Mouse (Mus musculus): ENCODE results near the gene Hipk3. TPM values are rescaled to one million over a fixed set of nuclear protein-coding genes. Genes with fewer than 3 reads are reported as not detected.
A peak's percentile ranks its signal among the peaks of the same experiment; 100 is the strongest.

Gene Hipk3
- polyA plus RNA-seq, 1 experiment from 2014 or later, result 6.1 TPM

DNA sequence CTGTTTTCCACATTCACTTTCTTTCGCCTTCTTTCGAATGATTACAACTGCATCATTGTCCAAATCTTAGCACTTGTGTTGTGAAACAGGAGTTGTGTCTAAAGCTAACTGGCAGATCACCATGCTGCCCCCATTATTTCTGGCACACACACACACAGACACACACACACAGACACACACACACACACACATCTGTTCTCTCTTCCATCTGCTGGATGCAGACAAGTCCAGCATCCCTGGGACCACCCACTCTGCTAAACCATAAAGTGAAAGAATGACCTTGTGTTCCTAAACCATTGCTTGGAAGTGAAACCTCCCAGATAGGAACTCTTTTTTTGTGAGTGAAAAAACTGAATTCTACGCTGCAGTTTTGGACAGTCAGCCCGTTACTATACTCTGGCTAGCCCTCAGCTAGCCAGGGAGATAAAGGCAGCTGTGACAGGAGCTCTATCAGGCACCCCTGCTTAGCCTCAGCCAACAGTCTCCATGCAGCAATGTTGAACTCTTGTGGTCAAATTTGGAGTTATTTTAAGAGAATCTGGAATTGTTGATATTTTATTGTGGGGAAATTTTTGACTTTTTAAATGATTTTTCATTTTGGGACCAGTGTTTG lies 101.4 kb downstream of the Hipk3 start:
- H3K4me2 ChIP-seq (ENCODE audit: low read length), result no peak overlapping the region
- H3K9ac ChIP-seq (ENCODE audit: low read depth, low read length), result no peak overlapping the region
- H3K4me1 ChIP-seq (ENCODE audit: control insufficient read depth, insufficient read depth, low read depth, low read length), result no peaks in the 10 kb centered on the region
- ATAC-seq, result no peak
- 61% methylated on average over 4 of the region's 4 CpGs for WGBS
- H3K9me3 ChIP-seq (ENCODE audit: control insufficient read depth, low read length), result no peaks in the 10 kb centered on the region
- H3K27ac ChIP-seq (ENCODE audit: low read depth, low read length), result no peak overlapping the region
- no peak overlapping the region for H3K4me3 ChIP-seq (ENCODE audit: low read length)
- H3K36me3 ChIP-seq (ENCODE audit: control insufficient read depth, insufficient read depth, low read length), result no peaks in the 10 kb centered on the region
- H3K27me3 ChIP-seq (replicated peaks; ENCODE audit: control insufficient read depth, insufficient read depth, low read length), result no peaks in the 10 kb centered on the region

DNA sequence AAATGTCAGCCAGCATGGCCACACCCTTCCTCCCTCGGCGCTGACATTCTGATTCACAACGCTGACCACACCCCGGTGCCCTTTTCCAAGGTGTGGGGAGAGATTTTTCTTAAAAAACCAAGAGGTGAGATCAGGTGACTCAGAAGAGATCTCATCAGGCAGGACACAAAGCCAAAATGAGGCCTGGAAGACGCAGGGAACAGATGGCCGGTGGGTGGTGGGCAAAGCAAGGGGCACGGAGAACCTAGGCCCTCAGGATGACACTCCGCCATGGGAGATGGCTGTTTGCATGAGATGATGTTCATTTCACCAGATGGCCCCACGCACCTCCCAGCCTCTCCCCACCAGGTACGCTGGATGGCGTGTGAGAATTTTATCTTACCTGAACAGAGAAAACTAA lies 105.0 kb downstream of the Hipk3 start:
- WGBS, result 93% methylated on average over 11 of the region's 11 CpGs
- no peak overlapping the region for H3K4me3 ChIP-seq (ENCODE audit: low read length)

GRCm38 (mm10) chr2:104385941-104386340 lies 108.3 kb downstream of the Hipk3 start:
- H3K4me1 ChIP-seq (ENCODE audit: control insufficient read depth, insufficient read depth, low read depth, low read length), result no peaks in the 10 kb centered on the region
- H3K9me3 ChIP-seq (ENCODE audit: control insufficient read depth, low read length), result no peaks in the 10 kb centered on the region
- ATAC-seq, result no peak
- H3K27ac ChIP-seq (ENCODE audit: low read depth, low read length), result no peak overlapping the region
- no peak overlapping the region for H3K4me3 ChIP-seq (ENCODE audit: low read length)
- WGBS, result 85% methylated on average over 2 of the region's 2 CpGs
- no peak overlapping the region for H3K4me2 ChIP-seq (ENCODE audit: low read length)
- no peaks in the 10 kb centered on the region for H3K36me3 ChIP-seq (ENCODE audit: control insufficient read depth, insufficient read depth, low read length)
- no peak overlapping the region for H3K9ac ChIP-seq (ENCODE audit: low read depth, low read length)
- H3K27me3 ChIP-seq (replicated peaks; ENCODE audit: control insufficient read depth, insufficient read depth, low read length), result no peaks in the 10 kb centered on the region

More for the DNA sequence above, 105.0 kb downstream of the Hipk3 start:
- no peaks in the 10 kb centered on the region for H3K36me3 ChIP-seq (ENCODE audit: control insufficient read depth, insufficient read depth, low read length)
- H3K9me3 ChIP-seq (ENCODE audit: control insufficient read depth, low read length), result no peaks in the 10 kb centered on the region
- H3K4me1 ChIP-seq (ENCODE audit: control insufficient read depth, insufficient read depth, low read depth, low read length), result no peaks in the 10 kb centered on the region
- H3K9ac ChIP-seq (ENCODE audit: low read depth, low read length), result no peak overlapping the region
- no peaks in the 10 kb centered on the region for H3K27me3 ChIP-seq (replicated peaks; ENCODE audit: control insufficient read depth, insufficient read depth, low read length)
- no peak for ATAC-seq
- no peak overlapping the region for H3K4me2 ChIP-seq (ENCODE audit: low read length)
- no peak overlapping the region for H3K27ac ChIP-seq (ENCODE audit: low read depth, low read length)

- H3K4me2 ChIP-seq (ENCODE audit: low read length), result no peak overlapping the region
- H3K4me1 ChIP-seq (ENCODE audit: control insufficient read depth, insufficient read depth, low read depth, low read length), result peaks cover 9% of the 10 kb centered on the region; the same call in 1 of the 2 replicates
- H3K4me3 ChIP-seq (ENCODE audit: low read length), result no peak overlapping the region
- H3K36me3 ChIP-seq (ENCODE audit: control insufficient read depth, insufficient read depth, low read length), result no peaks in the 10 kb centered on the region
- H3K9me3 ChIP-seq (ENCODE audit: control insufficient read depth, low read length), result no peaks in the 10 kb centered on the region
- no peaks in the 10 kb centered on the region for H3K27me3 ChIP-seq (replicated peaks; ENCODE audit: control insufficient read depth, insufficient read depth, low read length)
- 93% methylated on average over 4 of the region's 4 CpGs for WGBS
- ATAC-seq, result no peak
- H3K9ac ChIP-seq (ENCODE audit: low read depth, low read length), result no peak overlapping the region
- no peak overlapping the region for H3K27ac ChIP-seq (ENCODE audit: low read depth, low read length)
Observed at GRCm38 (mm10) chr2:104383589-104383988, 110.7 kb downstream of the Hipk3 start.

GRCm38 (mm10) chr2:104382813-104383212 lies 111.4 kb downstream of the Hipk3 start:
- H3K4me3 ChIP-seq (ENCODE audit: low read length), result no peak overlapping the region
- H3K9ac ChIP-seq (ENCODE audit: low read depth, low read length), result no peak overlapping the region
- H3K27ac ChIP-seq (ENCODE audit: low read depth, low read length), result no peak overlapping the region
- 84% methylated on average over 6 of the region's 6 CpGs for WGBS
- no peaks in the 10 kb centered on the region for H3K36me3 ChIP-seq (ENCODE audit: control insufficient read depth, insufficient read depth, low read length)
- ATAC-seq, result no peak
- no peaks in the 10 kb centered on the region for H3K27me3 ChIP-seq (replicated peaks; ENCODE audit: control insufficient read depth, insufficient read depth, low read length)
- no peak overlapping the region for H3K4me2 ChIP-seq (ENCODE audit: low read length)
- H3K9me3 ChIP-seq (ENCODE audit: control insufficient read depth, low read length), result no peaks in the 10 kb centered on the region
- peaks cover 12% of the 10 kb centered on the region; the same call in 1 of the 2 replicates for H3K4me1 ChIP-seq (ENCODE audit: control insufficient read depth, insufficient read depth, low read depth, low read length)

DNA sequence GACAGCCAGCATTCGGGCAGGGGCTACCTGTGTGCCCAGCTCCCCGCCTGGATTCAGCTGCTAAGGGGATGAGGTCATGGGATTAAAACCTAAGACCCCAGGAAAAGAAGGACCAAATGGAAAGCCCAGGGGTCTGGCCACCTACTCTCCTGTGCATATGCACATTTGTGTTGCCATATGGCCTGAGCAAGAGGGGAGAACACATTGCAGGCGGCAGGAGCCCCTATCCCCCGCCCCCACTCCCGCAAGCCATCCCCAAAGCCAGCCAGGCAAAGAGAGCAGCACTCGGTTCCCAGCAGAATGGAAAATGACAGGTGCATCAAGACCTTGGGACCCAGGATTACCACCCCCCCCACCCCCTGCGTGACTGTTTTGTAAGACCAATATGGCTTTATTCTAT lies 114.9 kb downstream of the Hipk3 start:
- no peaks in the 10 kb centered on the region for H3K27me3 ChIP-seq (replicated peaks; ENCODE audit: control insufficient read depth, insufficient read depth, low read length)
- peaks cover 12% of the 10 kb centered on the region; the same call in 1 of the 2 replicates for H3K4me1 ChIP-seq (ENCODE audit: control insufficient read depth, insufficient read depth, low read depth, low read length)
- H3K9ac ChIP-seq (ENCODE audit: low read depth, low read length), result no peak overlapping the region
- 19% methylated on average over 7 of the region's 7 CpGs for WGBS
- no peak overlapping the region for H3K4me2 ChIP-seq (ENCODE audit: low read length)
- peak; percentile 77 for ATAC-seq
- no peaks in the 10 kb centered on the region for H3K36me3 ChIP-seq (ENCODE audit: control insufficient read depth, insufficient read depth, low read length)
- no peak overlapping the region; the same call in 1 of the 2 replicates for H3K27ac ChIP-seq (ENCODE audit: low read depth, low read length)
- H3K4me3 ChIP-seq (ENCODE audit: low read length), result no peak overlapping the region
- no peaks in the 10 kb centered on the region for H3K9me3 ChIP-seq (ENCODE audit: control insufficient read depth, low read length)

DNA sequence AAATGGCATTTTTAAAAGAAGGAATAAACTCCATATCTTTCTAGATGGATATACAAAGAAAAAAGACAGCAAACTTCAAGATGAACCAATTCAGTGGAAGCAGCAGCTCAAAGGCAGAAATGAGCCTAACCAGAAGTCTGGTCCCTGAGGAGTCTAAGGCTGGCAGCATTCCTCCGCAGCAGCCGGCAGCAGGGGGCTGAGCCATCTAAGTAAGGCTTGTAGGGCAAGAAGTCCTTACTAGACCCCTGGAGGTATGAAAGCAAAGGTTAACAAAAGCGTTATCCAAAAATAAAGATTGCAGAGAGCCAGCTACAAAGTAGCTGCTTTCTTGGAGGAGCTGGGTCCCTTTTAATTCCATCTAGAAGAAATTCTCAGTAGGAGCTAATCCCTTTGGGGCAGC lies 115.5 kb downstream of the Hipk3 start:
- no peak for ATAC-seq
- H3K9ac ChIP-seq (ENCODE audit: low read depth, low read length), result no peak overlapping the region

GRCm38 (mm10) chr2:104377990-104378389 lies 116.3 kb downstream of the Hipk3 start:
- Histone ChIP-seq H3K4me3 (ENCODE audit: low read length) (no peak overlapping the region), H3K4me2 (ENCODE audit: low read length) (no peak overlapping the region), H3K9me3 (ENCODE audit: control insufficient read depth, low read length) (no peaks in the 10 kb centered on the region), H3K9ac (ENCODE audit: low read depth, low read length) (no peak overlapping the region), H3K27ac (ENCODE audit: low read depth, low read length) (no peak overlapping the region), H3K27me3 (replicated peaks; ENCODE audit: control insufficient read depth, insufficient read depth, low read length) (no peaks in the 10 kb centered on the region), H3K36me3 (ENCODE audit: control insufficient read depth, insufficient read depth, low read length) (no peaks in the 10 kb centered on the region), H3K4me1 (ENCODE audit: control insufficient read depth, insufficient read depth, low read depth, low read length) (peaks cover 12% of the 10 kb centered on the region; the same call in 1 of the 2 replicates)
- WGBS, result 65% methylated on average over 2 of the region's 2 CpGs
- ATAC-seq, result no peak

More for the DNA sequence above, 115.5 kb downstream of the Hipk3 start:
- H3K36me3 ChIP-seq (ENCODE audit: control insufficient read depth, insufficient read depth, low read length), result no peaks in the 10 kb centered on the region
- H3K9me3 ChIP-seq (ENCODE audit: control insufficient read depth, low read length), result no peaks in the 10 kb centered on the region
- no peak overlapping the region for H3K4me3 ChIP-seq (ENCODE audit: low read length)
- H3K27me3 ChIP-seq (replicated peaks; ENCODE audit: control insufficient read depth, insufficient read depth, low read length), result no peaks in the 10 kb centered on the region
- H3K4me2 ChIP-seq (ENCODE audit: low read length), result no peak overlapping the region
- no peak overlapping the region for H3K27ac ChIP-seq (ENCODE audit: low read depth, low read length)
- 14% methylated on average over 3 of the region's 3 CpGs for WGBS
- peaks cover 12% of the 10 kb centered on the region; the same call in 1 of the 2 replicates for H3K4me1 ChIP-seq (ENCODE audit: control insufficient read depth, insufficient read depth, low read depth, low read length)

Data from hindbrain, embryonic 16.5 days (tissue).